Mouse (Mus musculus) R1 (cell line): ENCODE results near the gene St8sia2.
"Not testable (repeated sequence)": the region's sequence is repeated elsewhere in the genome, so short reads cannot be mapped to it uniquely, and the experiment has no call there.

Source experiments
- DNase-seq: peaks from one replicate; pipeline ENCODE4 v3.0.0-alpha.2; 2018; ENCODE audit warnings: low read depth, low spot score

St8sia2 gene

GRCm38 (mm10) chr7:73989366-73989765 is 24.1 kb downstream of the St8sia2 start:
- no peak for DNase-seq

- not testable (repeated sequence) for DNase-seq
Observed at GRCm38 (mm10) chr7:73972157-73972556, 41.3 kb downstream of the St8sia2 start.

- DNase-seq: no peak
Observed at GRCm38 (mm10) chr7:73965164-73965563, 48.3 kb downstream of the St8sia2 start.

- DNase-seq: no peak
Observed at GRCm38 (mm10) chr7:73962431-73962830, 51.1 kb downstream of the St8sia2 start.

DNA sequence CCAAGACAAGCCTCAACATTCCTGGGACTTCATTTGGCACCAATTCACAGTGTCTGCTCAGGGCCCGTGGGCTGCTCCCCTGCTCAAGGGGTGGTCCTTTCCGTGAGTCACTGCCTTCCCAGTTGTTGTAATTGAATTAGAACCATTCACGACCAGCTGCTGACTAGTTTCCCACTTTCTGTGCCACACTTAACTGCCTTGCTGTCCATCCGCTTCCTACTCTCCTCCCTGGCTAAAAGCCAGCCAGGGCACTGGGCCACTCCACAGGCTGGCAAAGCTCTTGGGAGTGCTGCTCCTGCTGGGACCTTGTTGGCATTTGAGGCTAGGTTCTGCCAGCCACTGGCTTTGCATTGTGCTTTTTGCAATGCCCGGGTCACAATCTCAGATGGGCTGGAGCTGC is 59.0 kb downstream of the St8sia2 start:
- no peak for DNase-seq

DNA sequence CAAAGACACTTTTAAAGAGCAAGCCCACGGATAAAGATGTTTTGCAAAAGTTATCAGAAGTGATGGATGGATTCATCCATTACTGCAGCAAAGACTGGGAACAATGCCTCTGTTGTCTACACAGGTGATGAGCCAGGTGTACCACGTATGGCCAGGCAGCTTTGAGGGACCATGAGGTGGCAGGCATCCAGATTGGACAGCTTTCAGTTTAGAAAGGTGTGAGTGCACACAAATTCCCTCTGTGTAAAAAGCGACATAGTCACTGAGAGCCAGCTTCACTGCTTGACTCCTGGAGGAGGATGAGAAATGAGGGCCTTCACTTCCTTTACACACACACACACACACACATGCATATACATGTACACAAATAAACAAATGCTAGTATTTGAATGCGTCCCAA is 60.4 kb downstream of the St8sia2 start:
- DNase-seq: no peak

- DNase-seq: no peak
Observed at GRCm38 (mm10) chr7:73941640-73942039, 71.8 kb downstream of the St8sia2 start.

DNA sequence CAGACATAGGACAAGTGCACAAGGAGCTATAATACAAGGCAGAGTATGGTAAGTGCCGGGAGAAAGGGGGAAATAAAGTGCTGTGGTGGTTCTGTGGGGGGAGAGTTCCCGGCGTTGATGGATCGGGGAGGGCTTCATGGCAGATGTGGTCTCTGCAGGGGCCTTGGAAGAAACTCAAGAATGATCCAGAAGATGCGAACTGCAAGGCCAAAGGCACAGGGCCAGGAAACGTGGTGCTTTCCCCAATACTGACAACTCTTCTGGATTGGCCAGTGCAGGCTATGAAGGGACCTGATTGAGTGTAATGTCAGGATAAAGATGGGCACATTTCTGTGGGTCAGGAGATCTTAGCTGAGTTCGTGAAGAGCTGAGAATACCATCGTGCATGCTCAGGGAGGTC is 74.3 kb downstream of the St8sia2 start:
- no peak for DNase-seq

GRCm38 (mm10) chr7:73938046-73938810 is 75.3 kb downstream of the St8sia2 start:
- DNase-seq: peak; percentile 10

GRCm38 (mm10) chr7:73936119-73936518 is 77.4 kb downstream of the St8sia2 start:
- no peak for DNase-seq

- no peak for DNase-seq
Observed at GRCm38 (mm10) chr7:73935703-73936102, 77.8 kb downstream of the St8sia2 start.

- DNase-seq: no peak
Observed at GRCm38 (mm10) chr7:73933036-73933435, 80.5 kb downstream of the St8sia2 start.

DNA sequence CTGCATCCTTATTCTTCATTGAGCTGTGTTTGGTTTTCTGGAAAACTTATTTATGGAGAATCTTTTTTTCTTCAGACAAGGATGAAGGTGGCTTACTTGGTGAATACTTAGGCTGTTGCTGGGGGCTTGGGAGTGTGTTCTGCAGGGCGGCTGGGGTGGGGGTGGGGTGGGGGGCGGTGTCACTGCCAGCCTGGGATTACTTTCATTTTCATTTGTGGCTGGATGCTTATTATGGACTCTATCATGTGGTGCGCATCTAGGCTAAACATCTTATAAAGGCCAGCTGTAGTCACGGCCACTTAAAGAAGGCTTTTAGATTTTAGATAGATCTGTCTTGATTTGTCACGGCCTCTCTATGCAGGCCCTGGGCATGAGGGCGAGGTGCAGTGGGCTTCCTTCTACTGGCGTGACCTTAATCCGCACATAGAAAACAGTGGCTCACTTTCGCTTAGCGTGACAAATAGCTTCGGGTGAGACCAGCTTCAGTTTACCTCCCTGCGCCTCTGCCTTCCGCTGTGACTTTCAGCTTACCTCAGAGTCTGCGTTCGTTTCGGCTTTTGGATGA is 92.5 kb downstream of the St8sia2 start:
- no peak for DNase-seq

- DNase-seq: no peak
Observed at GRCm38 (mm10) chr7:73917633-73918311, 95.7 kb downstream of the St8sia2 start.

DNA sequence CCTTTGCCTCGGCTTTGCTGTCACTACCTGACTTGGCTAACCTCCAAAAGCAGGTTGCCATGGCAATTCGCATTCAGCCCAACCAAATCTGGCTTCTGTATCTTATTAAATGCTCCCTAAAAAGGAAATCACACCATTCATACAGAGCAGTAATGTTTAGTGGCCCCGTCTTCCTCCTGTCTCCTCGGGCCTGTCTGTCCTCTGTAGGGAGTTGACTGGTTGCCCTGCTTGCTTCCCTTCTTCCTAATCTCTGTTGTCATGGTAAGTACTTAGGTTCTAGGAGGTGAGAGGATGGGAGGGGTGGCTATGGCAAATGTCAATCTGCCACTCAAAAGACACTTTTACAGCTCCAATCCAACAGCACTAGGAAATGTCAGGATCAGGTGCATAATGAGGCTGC is 101.6 kb downstream of the St8sia2 start:
- DNase-seq: peak; percentile 16

- DNase-seq: no peak
Observed at GRCm38 (mm10) chr7:73910843-73911242, 102.6 kb downstream of the St8sia2 start.

- DNase-seq: no peak
Observed at GRCm38 (mm10) chr7:73909432-73910205, 103.9 kb downstream of the St8sia2 start.

- no peak for DNase-seq
Observed at GRCm38 (mm10) chr7:73894506-73894905, 119.0 kb downstream of the St8sia2 start.

GRCm38 (mm10) chr7:73891830-73892229 is 121.7 kb downstream of the St8sia2 start:
- DNase-seq: no peak

GRCm38 (mm10) chr7:73890891-73891610 is 122.4 kb downstream of the St8sia2 start:
- no peak for DNase-seq

- DNase-seq: no peak
Observed at GRCm38 (mm10) chr7:73890466-73890865, 123.0 kb downstream of the St8sia2 start.
